Mouse (Mus musculus) left cerebral cortex, adult 8-10 months (tissue): ENCODE data around the gene Hyal5. TPM values are rescaled to one million over a fixed set of nuclear protein-coding genes. Genes with fewer than 3 reads are reported as not detected.
A peak's percentile ranks its signal among the peaks of the same experiment; 100 is the strongest.

ENCODE experiments used
- DNase-seq, 2 experiments: peaks; one replicate each; pipeline ENCODE4 v3.0.0; 2022; ENCODE audit warnings: low spot score in 2 of 2
- total RNA-seq, 4 experiments: library from RNA; stranded (reverse); gene quantifications; 2 replicates each; pipeline ENCODE4 v1.2.4; 2022

Hyal5 gene
- total RNA-seq: not detected

DNA sequence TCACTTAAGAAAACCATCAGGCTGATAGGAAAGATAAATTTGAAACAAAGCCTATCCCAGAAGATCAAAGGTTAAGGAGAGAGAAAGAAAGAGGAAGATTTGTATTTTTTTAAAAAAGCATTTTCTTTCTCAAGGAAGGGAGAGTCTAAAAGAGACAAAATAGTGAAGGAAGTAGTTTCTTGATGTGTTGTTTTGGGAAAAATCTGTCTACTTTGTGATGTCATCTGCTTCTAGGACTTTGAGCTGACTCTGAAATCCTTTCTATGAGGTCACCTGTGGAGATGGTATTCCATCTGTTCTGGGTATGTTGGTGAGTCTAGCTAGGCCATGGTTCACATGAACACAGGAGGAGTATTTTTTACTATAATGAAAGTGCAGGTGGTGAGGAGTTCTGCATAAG lies at the start of gene Hyal5:
TSS of gene Hyal5 (plus strand) at position 301 of the 400 bp plus-strand sequence.
- DNase-seq: no peak

DNA sequence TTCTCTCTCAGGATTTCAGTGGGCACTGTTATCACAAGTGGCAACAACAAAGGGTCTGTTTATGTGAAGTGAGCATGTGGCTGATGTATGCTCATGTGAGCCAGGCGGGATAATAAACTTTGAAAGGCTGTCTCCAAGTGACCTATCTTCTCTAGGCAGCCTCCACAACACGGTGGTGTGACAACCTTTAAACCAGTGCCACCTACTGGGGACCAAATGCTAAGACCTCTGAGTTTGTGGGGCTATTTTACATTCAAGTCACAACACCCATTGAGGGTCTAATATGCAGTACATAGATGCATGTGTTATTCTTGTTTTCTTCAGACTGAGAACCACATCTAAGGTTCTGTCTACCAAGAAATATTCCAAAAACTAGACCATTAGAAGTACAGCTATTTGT lies 35.7 kb upstream of the Hyal5 start:
- no peak for DNase-seq

DNA sequence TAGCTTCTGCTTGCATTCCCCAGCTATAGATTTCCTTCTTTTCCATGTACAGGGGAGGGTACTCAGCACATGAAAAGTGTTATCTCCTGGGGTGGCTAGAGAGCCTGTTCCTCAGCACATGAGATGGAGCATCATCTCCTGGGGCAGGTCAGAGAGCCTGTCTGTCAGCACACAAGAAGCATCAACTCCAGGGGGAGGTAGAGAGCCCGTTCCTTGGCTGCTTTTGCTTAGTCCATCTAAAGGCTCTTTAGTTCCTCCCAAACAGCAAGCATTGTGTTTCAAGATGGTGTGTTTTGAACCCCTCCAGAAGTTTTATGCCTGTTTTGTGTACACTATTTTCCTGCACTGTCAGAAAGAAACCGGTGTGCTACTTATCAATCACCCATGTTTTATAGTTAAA lies 2.5 kb downstream of the Hyal5 start:
- no peak for DNase-seq

DNA sequence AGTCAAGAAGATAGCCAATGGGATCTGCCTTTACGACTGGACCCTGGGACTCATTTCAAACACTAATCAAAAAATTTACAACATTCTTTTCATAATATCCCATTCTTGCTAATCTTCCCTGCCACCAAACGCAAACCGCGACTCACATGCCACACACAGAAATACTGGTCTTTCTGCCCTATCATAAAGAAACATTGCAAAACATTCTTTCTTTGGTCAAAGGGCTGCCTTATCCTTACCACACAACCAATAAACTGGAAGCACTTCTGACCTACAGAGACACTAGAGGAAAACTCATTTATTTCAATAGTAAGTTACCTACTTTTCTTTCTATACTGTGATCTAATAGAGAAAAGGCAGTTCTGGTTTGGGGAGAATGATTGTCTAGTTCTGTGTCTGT lies 5.9 kb downstream of the Hyal5 start:
- no peak for DNase-seq

DNA sequence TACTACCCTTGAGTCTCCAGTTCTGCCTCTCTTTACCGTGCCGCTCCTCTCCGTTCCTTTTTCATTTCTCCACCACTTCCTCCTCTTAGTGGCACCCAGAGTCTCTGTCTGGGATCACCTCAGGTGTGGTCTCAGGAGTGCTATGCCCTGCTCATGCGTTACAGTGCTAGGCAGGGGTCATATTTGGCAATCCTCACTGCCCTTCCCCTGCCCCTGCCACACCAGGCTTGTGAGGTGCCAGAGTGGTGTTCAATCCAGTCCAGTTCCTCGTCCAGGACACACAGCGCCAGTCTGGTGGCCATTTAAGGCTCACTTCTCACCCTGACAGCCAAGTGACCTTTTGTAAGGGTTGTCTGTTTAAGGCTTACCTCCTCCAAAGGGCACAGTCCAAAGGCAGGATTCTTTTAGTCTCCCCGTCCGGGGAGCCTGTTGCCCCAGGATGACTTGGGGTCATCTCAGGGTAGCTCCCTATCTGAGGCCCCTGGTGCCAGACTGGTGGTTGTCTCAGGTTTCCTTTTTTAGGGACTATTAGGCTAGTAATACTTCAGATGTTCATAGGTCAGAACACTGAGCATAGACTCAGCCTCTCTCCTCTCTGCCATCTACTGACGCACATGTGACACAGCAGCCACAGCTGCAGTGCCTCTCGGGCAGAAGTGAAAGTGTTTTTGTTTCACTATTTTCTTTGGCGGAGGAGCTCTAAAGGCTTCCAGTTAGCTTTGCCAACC lies 36.5 kb downstream of the Hyal5 start:
- peak in 1 of 2 experiments; percentile 2 for DNase-seq

DNA sequence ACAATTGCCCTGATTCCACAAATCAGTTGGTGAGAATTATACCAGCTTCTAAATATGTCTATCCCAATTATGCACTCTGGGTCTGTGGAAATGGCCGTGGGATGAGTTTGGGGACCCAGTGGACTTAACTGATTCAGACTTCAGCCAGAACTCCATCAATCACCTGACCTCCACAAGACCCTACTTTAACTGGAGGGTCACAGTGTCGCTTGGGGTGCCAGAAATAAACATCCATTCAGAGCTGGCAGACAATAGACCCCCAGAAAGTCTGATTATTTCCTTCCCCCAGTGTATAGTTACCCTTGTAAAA lies 37.0 kb downstream of the Hyal5 start:
- DNase-seq: no peak

DNA sequence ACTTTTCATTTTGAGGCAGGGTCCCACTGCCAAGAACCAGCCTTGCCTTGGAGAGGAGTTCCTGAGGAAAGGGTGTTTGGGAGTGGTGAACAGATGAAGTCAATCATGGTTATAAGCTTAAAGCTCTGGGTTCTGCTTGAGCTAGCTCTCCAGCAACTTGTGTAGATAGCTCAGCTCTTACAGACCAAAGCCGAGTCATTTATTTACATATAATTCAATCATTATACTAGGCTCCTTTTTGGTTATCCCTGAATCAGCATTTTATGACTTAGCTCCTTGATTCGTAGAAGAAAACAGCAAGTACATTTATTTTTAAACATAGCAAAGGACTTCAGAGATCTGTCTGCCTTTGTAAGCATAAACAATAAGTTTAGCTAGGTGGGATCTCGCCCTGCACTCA lies 47.3 kb downstream of the Hyal5 start:
- DNase-seq: no peak

DNA sequence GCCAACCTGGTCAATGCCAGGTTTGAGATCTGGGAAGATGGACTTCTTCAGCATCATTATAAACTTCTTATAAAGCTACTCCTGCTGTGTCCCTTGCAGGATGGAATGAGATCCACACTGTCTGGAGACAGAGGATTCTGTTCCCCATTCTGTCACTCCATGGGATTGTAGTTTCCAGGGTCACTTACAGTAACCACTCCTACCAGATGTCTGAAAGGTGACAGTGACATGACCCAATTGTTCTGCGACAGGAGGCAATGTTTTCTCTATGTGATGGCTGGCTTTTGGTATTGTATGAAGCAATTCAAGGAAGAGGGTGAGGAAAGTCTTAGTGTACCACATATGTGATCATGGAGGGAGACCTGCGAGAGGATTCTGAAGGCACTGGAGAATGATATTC lies 50.0 kb downstream of the Hyal5 start:
- no peak for DNase-seq

DNA sequence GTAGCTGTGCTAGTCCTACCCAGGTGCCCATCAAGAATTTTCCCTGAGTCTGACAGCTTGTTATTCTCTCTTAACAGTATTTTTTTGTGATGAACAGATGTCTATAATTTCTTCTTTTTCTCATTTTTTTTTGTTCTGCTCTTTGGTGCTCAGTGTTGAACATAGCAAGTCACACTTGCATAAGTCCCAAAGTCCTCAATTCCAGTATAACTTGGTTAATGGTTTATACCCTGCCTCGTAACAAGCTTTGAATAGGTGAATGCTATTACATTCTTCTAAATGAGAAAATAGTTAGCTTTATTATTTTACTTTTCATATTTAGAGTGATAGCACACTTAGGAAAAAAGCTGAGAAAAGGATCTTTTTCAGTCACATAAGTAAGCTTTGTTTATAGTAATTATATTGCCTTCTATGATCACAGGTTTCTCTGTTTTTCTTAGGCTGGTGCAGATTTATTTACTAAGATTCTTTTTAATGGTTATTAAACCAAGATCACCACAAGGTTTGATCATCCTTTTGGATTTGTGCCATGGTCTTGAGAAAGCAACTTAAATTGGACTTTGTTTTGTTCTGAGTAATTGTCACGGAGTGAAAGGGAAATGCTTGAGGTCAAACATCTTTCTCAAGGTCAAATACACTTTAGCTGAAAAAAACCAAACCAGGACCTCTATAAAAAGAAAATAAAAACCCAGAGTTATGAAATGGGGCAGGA lies 52.4 kb downstream of the Hyal5 start:
- DNase-seq: no peak

DNA sequence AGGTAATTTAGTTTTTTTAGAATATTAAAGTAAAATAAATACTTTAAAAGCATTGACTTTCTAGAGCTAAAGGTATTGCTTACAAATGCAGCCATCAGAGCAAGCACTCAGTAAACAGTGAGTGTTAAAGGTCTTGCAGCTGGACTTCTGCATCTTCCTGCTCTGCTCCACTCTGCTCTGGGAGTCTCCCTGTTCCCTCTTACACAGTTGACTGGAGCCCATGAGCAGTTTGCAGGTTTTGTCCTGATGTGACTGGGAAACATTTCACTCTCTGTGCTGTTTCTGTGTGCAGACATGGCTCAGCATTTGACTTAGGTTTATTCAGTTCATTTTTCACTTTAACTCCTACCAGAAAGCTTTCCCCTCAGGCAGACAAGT lies 52.9 kb downstream of the Hyal5 start:
- no peak for DNase-seq

DNA sequence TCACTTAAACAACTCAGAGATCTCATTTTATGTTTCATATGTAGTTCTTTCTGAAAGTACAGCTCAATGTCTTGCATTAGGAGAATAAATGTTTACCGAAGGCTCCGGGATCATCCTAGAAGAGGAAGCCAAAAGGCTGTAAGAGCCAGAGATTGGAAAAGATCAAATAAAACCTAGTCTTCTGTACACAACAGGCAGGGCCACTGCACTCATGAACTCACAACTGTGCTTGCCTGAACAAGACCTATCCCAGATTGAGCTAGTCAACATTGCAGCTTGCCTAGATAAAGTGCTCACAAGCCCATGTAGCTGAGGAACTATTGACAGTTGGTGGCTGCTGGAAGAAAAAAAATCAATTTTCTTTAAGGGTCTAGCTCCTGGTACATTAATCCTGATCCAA lies 55.8 kb downstream of the Hyal5 start:
- no peak for DNase-seq

DNA sequence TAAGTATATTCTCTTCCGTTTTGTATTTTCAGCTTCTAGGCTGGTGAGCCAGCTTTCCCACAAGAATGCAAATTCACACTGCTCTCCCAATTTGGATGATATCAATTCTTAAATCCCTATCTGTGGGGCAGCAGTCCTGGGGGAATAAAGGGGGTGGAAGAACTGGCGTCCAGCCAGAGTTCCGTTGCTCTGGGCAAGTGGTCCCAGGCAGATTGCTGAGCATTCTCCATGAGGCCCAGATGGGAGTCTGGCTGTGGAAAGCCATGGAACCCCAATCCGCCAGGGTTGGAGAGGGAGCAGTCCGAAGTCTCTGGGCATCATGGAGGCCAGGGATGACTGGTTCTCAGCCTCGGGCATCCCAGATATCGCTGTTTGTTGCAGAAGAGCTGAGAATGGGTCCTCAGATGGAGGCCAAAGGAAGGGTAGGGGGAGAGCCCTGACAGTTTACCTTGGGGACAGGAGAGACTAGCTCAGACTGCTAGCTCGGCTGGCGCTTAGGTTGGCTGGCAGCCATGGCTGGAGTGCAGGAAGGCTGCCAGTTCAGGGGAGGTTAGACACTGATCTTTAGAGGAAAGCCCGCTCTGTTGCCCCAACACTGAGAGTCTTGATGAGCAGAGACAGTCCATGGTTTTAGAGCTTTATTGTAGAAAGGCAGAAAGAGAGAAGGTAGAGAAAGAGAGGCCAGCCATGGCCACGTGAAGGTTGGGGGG lies 67.4 kb downstream of the Hyal5 start:
- no peak for DNase-seq

Other genes starting within 250 kb of the Hyal5 start
- gene Wasl, start 193.0 kb upstream of the Hyal5 start, total RNA-seq: 100 to 1,000 TPM in 2 of 4 experiments, 10 to 100 TPM in 2; 93.6 to 105 (median 97.3) TPM
- not detected for gene Hyal6, start 124.8 kb upstream of the Hyal5 start, total RNA-seq
- gene Hyal4, start 109.7 kb upstream of the Hyal5 start, total RNA-seq: not detected
- gene Spam1, start 66.8 kb upstream of the Hyal5 start, total RNA-seq: not detected
- 10 to 100 TPM; 42.9 to 51.4 (median 47.8) TPM for gene Tmem229a, start 98.3 kb downstream of the Hyal5 start, total RNA-seq